Mouse (Mus musculus) MEL (cell line): Measurements from ENCODE around the gene Cabp2. TPM values are rescaled to one million over a fixed set of nuclear protein-coding genes. Genes with fewer than 3 reads are reported as not detected.

Experiments
- DNase-seq: peaks from one replicate; pipeline ENCODE4 v3.0.0; 2011; ENCODE audit warnings: low read depth, low spot score
- H3K27ac ChIP-seq: 2 replicates; pipeline ENCODE4 v1.5.1; 2012; ENCODE audit warnings: low read depth, mild to moderate bottlenecking, control low read depth, low read length, moderate library complexity; ENCODE audit not compliant: control insufficient read depth
- H3K27me3 ChIP-seq, 2 experiments: fragments of 150-350 bp in 1 of 2; sonication (generic) in 1 of 2; 2 replicates each; pipeline ENCODE4 v1.6.1; 2012; ENCODE audit warnings: low read length in 2 of 2, mild to moderate bottlenecking in 2 of 2, improper control_type of control experiment in 1 of 2, moderate library complexity in 1 of 2; ENCODE audit not compliant: insufficient read depth in 2 of 2, control insufficient read depth in 1 of 2
- H3K36me3 ChIP-seq, 2 experiments: 2 replicates each; pipeline ENCODE4 v1.6.1; 2012 to 2014; ENCODE audit warnings: low read length in 2 of 2, improper control_type of control experiment in 1 of 2, inconsistent platforms in 1 of 2, mild to moderate bottlenecking in 1 of 2; ENCODE audit not compliant: insufficient read depth in 2 of 2, control insufficient read depth in 1 of 2
- H3K4me1 ChIP-seq, 2 experiments: fragments of 150-350 bp in 1 of 2; sonication (generic) in 1 of 2; 2 replicates each; pipeline ENCODE4 v1.6.1; 2012; ENCODE audit warnings: low read length in 2 of 2, improper control_type of control experiment in 1 of 2, mild to moderate bottlenecking in 1 of 2; ENCODE audit not compliant: insufficient read depth in 2 of 2, control insufficient read depth in 1 of 2
- H3K4me3 ChIP-seq, 2 experiments: fragments of 150-350 bp in 1 of 2; sonication (generic) in 1 of 2; 2 replicates each; pipeline ENCODE4 v1.5.1; 2012; ENCODE audit warnings: low read depth in 2 of 2, low read length in 2 of 2, mild to moderate bottlenecking in 2 of 2, moderate library complexity in 2 of 2, control low read depth in 1 of 2, improper control_type of control experiment in 1 of 2; ENCODE audit not compliant: control insufficient read depth in 1 of 2, insufficient read depth in 1 of 2
- H3K79me2 ChIP-seq: 2 replicates; pipeline ENCODE4 v1.6.1; 2012; ENCODE audit warnings: mild to moderate bottlenecking, low read length, moderate library complexity; ENCODE audit not compliant: control insufficient read depth, poor library complexity, insufficient read depth
- H3K9ac ChIP-seq: 2 replicates; pipeline ENCODE4 v1.6.1; 2012; ENCODE audit warnings: low read depth, mild to moderate bottlenecking, control low read depth, low read length, moderate library complexity; ENCODE audit not compliant: control insufficient read depth, poor library complexity, severe bottlenecking
- H3K9me3 ChIP-seq: fragments of 150-350 bp; sonication (generic); replicated peaks from 2 replicates; pipeline ENCODE4 v1.6.1; 2012; ENCODE audit warnings: mild to moderate bottlenecking, low read length, improper control_type of control experiment, moderate library complexity; ENCODE audit not compliant: insufficient read depth
- CHD1 ChIP-seq: IDR thresholded peaks from 2 replicates; pipeline ENCODE4 v1.6.1; 2012; ENCODE audit warnings: low read depth, mild to moderate bottlenecking, inconsistent platforms, low read length, improper control_type of control experiment
- CHD2 ChIP-seq: IDR thresholded peaks from 2 replicates; pipeline ENCODE4 v1.6.1; 2011; ENCODE audit warnings: low read length, improper control_type of control experiment
- ELF1 ChIP-seq: IDR thresholded peaks from 2 replicates; pipeline ENCODE4 v1.6.1; 2014; ENCODE audit warnings: low read depth, mild to moderate bottlenecking, inconsistent platforms, low read length, improper control_type of control experiment, moderate library complexity
- EP300 ChIP-seq, 2 experiments: IDR thresholded peaks; 2 replicates each; pipeline ENCODE4 v1.6.1; 2011; ENCODE audit warnings: improper control_type of control experiment in 2 of 2, low read length in 2 of 2, low read depth in 1 of 2, mild to moderate bottlenecking in 1 of 2
- ETS1 ChIP-seq: IDR thresholded peaks from 2 replicates; pipeline ENCODE4 v1.6.1; 2012; ENCODE audit warnings: low read depth, mild to moderate bottlenecking, inconsistent platforms, low read length, improper control_type of control experiment, moderate library complexity
- GABPA ChIP-seq: IDR thresholded peaks from 2 replicates; pipeline ENCODE4 v1.6.1; 2012; ENCODE audit warnings: low read depth, mild to moderate bottlenecking, inconsistent platforms, low read length, improper control_type of control experiment, moderate library complexity
- GATA1 ChIP-seq: IDR thresholded peaks from 2 replicates; pipeline ENCODE4 v1.6.1; 2011; ENCODE audit warnings: low read depth, low read length, improper control_type of control experiment
- HCFC1 ChIP-seq: IDR thresholded peaks from 2 replicates; pipeline ENCODE4 v1.6.1; 2012; ENCODE audit warnings: low read depth, mild to moderate bottlenecking, inconsistent platforms, low read length, improper control_type of control experiment, moderate library complexity
- MAX ChIP-seq: IDR thresholded peaks from 2 replicates; pipeline ENCODE4 v1.6.1; 2011; ENCODE audit warnings: low read length, improper control_type of control experiment
- MAZ ChIP-seq: IDR thresholded peaks from 2 replicates; pipeline ENCODE4 v1.6.1; 2012; ENCODE audit warnings: low read depth, mild to moderate bottlenecking, inconsistent platforms, low read length, improper control_type of control experiment
- MEF2A ChIP-seq: IDR thresholded peaks from 2 replicates; pipeline ENCODE4 v1.6.1; 2014; ENCODE audit warnings: low read depth, mild to moderate bottlenecking, inconsistent platforms, low read length, improper control_type of control experiment; ENCODE audit not compliant: poor library complexity, insufficient replicate concordance, severe bottlenecking; ENCODE audit errors: extremely low read depth
- MYC ChIP-seq: IDR thresholded peaks from 2 replicates; pipeline ENCODE4 v1.6.1; 2011; ENCODE audit warnings: low read depth, mild to moderate bottlenecking, low read length, improper control_type of control experiment, moderate library complexity
- NELFE ChIP-seq: IDR thresholded peaks from 2 replicates; pipeline ENCODE4 v1.6.1; 2011; ENCODE audit warnings: low read depth, low read length, improper control_type of control experiment
- NRF1 ChIP-seq: IDR thresholded peaks from 2 replicates; pipeline ENCODE4 v1.6.1; 2014; ENCODE audit warnings: low read depth, mild to moderate bottlenecking, inconsistent platforms, low read length, improper control_type of control experiment, moderate library complexity; ENCODE audit not compliant: poor library complexity, insufficient read depth, severe bottlenecking
- POLR2AphosphoS5 ChIP-seq: IDR thresholded peaks from 2 replicates; pipeline ENCODE4 v1.6.1; 2012; ENCODE audit warnings: low read depth, borderline replicate concordance, mild to moderate bottlenecking, inconsistent platforms, low read length, moderate library complexity, mixed read lengths
- SIN3A ChIP-seq: IDR thresholded peaks from 2 replicates; pipeline ENCODE4 v1.6.1; 2012; ENCODE audit warnings: low read length, improper control_type of control experiment, inconsistent platforms
- TCF12 ChIP-seq: IDR thresholded peaks from 2 replicates; pipeline ENCODE4 v1.6.1; 2014; ENCODE audit warnings: low read depth, mild to moderate bottlenecking, inconsistent platforms, low read length, improper control_type of control experiment, moderate library complexity
- USF1 ChIP-seq: IDR thresholded peaks from 2 replicates; pipeline ENCODE4 v1.6.1; 2014; ENCODE audit warnings: low read depth, mild to moderate bottlenecking, inconsistent platforms, low read length, improper control_type of control experiment, moderate library complexity
- ZC3H11A ChIP-seq: IDR thresholded peaks from 2 replicates; pipeline ENCODE4 v1.6.1; 2012; ENCODE audit warnings: low read depth, mild to moderate bottlenecking, inconsistent platforms, low read length, improper control_type of control experiment
- ZMIZ1 ChIP-seq: IDR thresholded peaks from 2 replicates; pipeline ENCODE4 v1.6.1; 2012; ENCODE audit warnings: low read depth, mild to moderate bottlenecking, inconsistent platforms, low read length, improper control_type of control experiment, moderate library complexity
- ZNF384 ChIP-seq: IDR thresholded peaks from 2 replicates; pipeline ENCODE4 v1.6.1; 2012; ENCODE audit warnings: low read depth, mild to moderate bottlenecking, inconsistent platforms, low read length, improper control_type of control experiment
- polyA plus RNA-seq, 2 experiments: library from polyadenylated mRNA; stranded (reverse) in 1 of 2; unstranded in 1 of 2; fragments of >175 nt in 1 of 2; fragments of >200 nt in 1 of 2; gene quantifications; 2 replicates each; pipeline versions ENCODE4 v1.2.1 to v1.2.4; 2012; ENCODE audit warnings: low replicate concordance in 2 of 2, low read depth in 1 of 2; ENCODE audit not compliant: insufficient read length in 2 of 2, insufficient read depth in 1 of 2, missing spikeins in 1 of 2
- total RNA-seq: library from RNA; depleted of rRNA; stranded (reverse); fragments of 300-350 nt; gene quantifications from 2 replicates; pipeline ENCODE4 v1.2.3, GENCODE M21; 2012

Gene Cabp2
- total and polyA plus RNA-seq, 3 experiments, result 0.14 TPM; not detected in 2

DNA sequence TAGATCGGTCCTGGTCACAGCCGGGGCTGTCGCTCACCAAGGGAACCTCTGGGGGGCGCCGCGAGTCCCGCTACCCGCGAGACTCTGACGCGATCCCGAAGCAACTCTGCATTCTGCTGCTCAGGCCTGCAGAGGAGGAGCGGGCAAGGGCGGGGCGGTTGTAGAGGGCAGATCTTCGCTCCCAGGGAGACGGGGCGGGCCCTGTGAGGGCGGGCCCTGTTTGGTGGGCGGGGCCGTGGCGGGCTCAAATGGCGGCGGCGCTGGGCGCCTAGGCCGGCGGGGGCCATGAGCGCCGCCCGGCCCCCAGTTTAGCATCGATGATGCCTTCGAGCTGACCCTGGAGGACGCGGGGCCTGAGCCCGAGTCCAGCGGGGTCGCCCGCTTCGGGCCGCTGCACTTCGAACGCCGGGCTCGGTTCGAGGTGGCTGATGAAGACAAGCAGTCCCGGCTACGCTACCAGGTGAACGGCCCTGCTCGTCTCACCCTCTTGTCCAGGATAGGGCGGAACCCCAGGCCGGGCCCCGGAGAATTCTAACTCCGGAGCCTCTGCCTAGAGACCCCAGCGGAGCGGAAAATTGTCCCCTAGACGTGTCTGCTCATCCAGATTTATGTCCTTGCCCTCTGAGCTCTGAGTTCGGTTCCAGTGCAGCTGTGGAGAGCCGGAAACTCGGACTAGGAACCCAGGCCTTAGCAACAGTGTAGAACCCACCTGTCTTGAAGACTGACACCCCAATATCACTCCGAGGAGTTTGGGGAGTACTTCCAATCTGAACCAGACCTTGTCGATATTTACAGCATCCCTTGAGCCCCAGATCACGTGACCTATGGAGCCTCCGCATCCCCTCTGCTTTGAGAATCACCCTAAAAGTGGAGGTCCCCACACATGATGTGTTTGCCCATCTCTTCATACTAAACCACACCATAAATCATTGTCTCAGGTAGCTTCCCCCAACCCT lies 44.6 kb downstream of the Cabp2 start, which contains the start of gene Aip (continued):
- TF ChIP-seq EP300 (IDR thresholded peaks at IDR 0.05; ENCODE audit: low read depth in 1 of 2, low read length in 2 of 2) (peak in 1 of 2 experiments; percentile 21; a peak in 1 of 4 replicates), MYC (no peak), ZNF384 (no peak), ZMIZ1 (peak; percentile 73), ZC3H11A (no peak), NELFE (peak; percentile 79), GATA1 (no peak), POLR2AphosphoS5 (no peak), SIN3A (peak; percentile 97), ETS1 (peak; percentile 42; the same call in 1 of the 2 replicates), HCFC1 (peak; percentile 90), ELF1 (peak; percentile 63), MAX (peak; percentile 43; the same call in 1 of the 2 replicates), MAZ (peak; percentile 98), MEF2A (no peak), CHD1 (0 out of 2 replicates have a peak, but pooled peaks have one; percentile 38), GABPA (no peak), CHD2 (peak; percentile 93), USF1 (peak; percentile 92), TCF12 (peak; percentile 55)

DNA sequence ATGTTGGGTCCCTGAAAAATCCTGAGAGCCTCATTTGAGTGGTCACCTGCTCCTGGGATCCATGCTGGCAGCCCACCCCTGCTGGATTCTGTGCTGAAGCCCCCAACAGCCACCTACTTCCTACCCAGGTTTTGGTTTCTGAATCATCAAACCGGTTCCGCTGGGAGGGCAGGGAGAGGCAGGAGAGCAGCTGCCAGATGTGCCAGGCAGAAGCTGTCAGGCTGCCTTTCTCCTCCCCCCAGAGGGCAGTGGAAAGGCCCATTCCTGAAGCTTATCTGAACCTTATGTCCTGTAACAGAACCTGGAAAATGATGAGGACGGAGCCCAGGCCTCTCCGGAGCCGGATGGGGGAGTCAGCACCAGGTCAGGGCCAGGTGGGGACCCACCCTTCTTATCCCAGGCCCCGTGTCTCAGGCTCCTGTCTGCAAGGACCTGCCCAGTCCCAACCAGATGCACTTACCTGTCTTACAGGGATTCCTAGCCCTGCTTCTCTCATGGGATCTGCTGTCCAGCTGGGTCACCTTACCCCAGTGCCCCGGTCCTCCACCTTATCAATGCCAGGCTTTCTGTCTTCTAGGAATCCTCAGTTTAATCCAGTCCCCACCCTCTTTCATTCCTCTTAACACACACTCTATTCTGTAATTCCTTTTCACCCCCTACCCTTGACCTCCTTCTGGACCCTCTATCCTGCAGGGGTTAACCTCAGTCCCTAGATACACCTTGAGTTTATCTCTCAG lies 45.5 kb downstream of the Cabp2 start:
- H3K9ac ChIP-seq, result no peak overlapping the region; the same call in 1 of the 2 replicates
- peaks cover 10 to 19% of the 10 kb centered on the region in 2 experiments for H3K4me1 ChIP-seq
- H3K36me3 ChIP-seq, result peaks cover 0 to 26% of the 10 kb centered on the region in 2 experiments; a peak in 2 of 4 replicates
- no peak overlapping the region for H3K27ac ChIP-seq
- TF ChIP-seq NRF1 (no peak), CHD1 (0 out of 2 replicates have a peak, but pooled peaks have one; percentile 5)
- H3K79me2 ChIP-seq, result peaks cover 4% of the 10 kb centered on the region; the same call in 1 of the 2 replicates
- peak overlapping the region; percentile 88 to 91 for H3K4me3 ChIP-seq
- no peaks in the 10 kb centered on the region for H3K9me3 ChIP-seq
- DNase-seq, result no peak
- H3K27me3 ChIP-seq, result no peaks in the 10 kb centered on the region
